Mouse (Mus musculus): ENCODE measurements around the gene Thap7. TPM values are rescaled to one million over a fixed set of nuclear protein-coding genes. Genes with fewer than 3 reads are reported as not detected.
"Not testable (repeated sequence)": the region's sequence is repeated elsewhere in the genome, so short reads cannot be mapped to it uniquely, and the experiment has no call there.

The Thap7 gene
- polyA plus RNA-seq, 1 experiment, result 67.3 TPM

- WGBS, result 45% methylated on average over 14 of the region's 14 CpGs
- DNase-seq (ENCODE audit: low read depth, low spot score), result no peak
These were observed 1.9 kb upstream of the Thap7 start for GRCm38 (mm10) chr16:17532676-17533329.

GRCm38 (mm10) chr16:17532271-17532670 is 1.3 kb upstream of the Thap7 start:
- WGBS, result 56% methylated on average over 4 of the region's 4 CpGs
- no peak for DNase-seq (ENCODE audit: low read depth, low spot score)

- 6% methylated on average over 17 of the region's 17 CpGs for WGBS
- DNase-seq (ENCODE audit: low read depth, low spot score), result no peak
These were observed 852 bp downstream of the Thap7 start for GRCm38 (mm10) chr16:17529981-17530586.

GRCm38 (mm10) chr16:17528276-17528675 is 2.7 kb downstream of the Thap7 start:
- 95% methylated on average over 13 of the region's 13 CpGs for WGBS

GRCm38 (mm10) chr16:17527606-17528005 is 3.3 kb downstream of the Thap7 start:
- DNase-seq (ENCODE audit: low read depth, low spot score), result no peak

More at GRCm38 (mm10) chr16:17528276-17528675, 2.7 kb downstream of the Thap7 start:
- no peak for DNase-seq (ENCODE audit: low read depth, low spot score)

- DNase-seq (ENCODE audit: low read depth, low spot score), result no peak
- WGBS, result 48% methylated on average over 6 of the region's 6 CpGs
These were observed 4.7 kb downstream of the Thap7 start for GRCm38 (mm10) chr16:17526223-17526622.

GRCm38 (mm10) chr16:17525524-17525923 is 5.4 kb downstream of the Thap7 start:
- no peak for DNase-seq (ENCODE audit: low read depth, low spot score)
- WGBS, result 85% methylated on average over 3 of the region's 3 CpGs

GRCm38 (mm10) chr16:17524156-17524555 is 6.8 kb downstream of the Thap7 start:
- no peak for DNase-seq (ENCODE audit: low read depth, low spot score)
- 93% methylated on average over 11 of the region's 11 CpGs for WGBS

GRCm38 (mm10) chr16:17518910-17519309 is 12.0 kb downstream of the Thap7 start:
- 74% methylated on average over 2 of the region's 2 CpGs for WGBS
- no peak for DNase-seq (ENCODE audit: low read depth, low spot score)

- no peak for DNase-seq (ENCODE audit: low read depth, low spot score)
- 93% methylated on average over 4 of the region's 4 CpGs for WGBS
These were observed 19.5 kb downstream of the Thap7 start for GRCm38 (mm10) chr16:17511431-17511830.

- WGBS, result 23% methylated on average over 2 of the region's 2 CpGs
- no peak for DNase-seq (ENCODE audit: low read depth, low spot score)
These were observed 20.2 kb downstream of the Thap7 start for GRCm38 (mm10) chr16:17510686-17511085.

GRCm38 (mm10) chr16:17510143-17510542 is 20.8 kb downstream of the Thap7 start:
- 84% methylated on average over 2 of the region's 2 CpGs for WGBS
- no peak for DNase-seq (ENCODE audit: low read depth, low spot score)

- DNase-seq (ENCODE audit: low read depth, low spot score), result no peak
- WGBS, result 3% methylated on average over 9 of the region's 9 CpGs
These were observed 21.7 kb downstream of the Thap7 start for GRCm38 (mm10) chr16:17509240-17509597.

- DNase-seq (ENCODE audit: low read depth, low spot score), result peak; percentile 80
- WGBS, result under 1% methylated on average over 50 of the region's 50 CpGs
These were observed 22.2 kb downstream of the Thap7 start, which contains the start of gene Lztr1 for GRCm38 (mm10) chr16:17508546-17509239. Gene Lztr1 (plus strand): TSS chr16:17508688.

GRCm38 (mm10) chr16:17508031-17508430 is 22.9 kb downstream of the Thap7 start:
- WGBS, result 7% methylated on average over 3 of the region's 3 CpGs
- DNase-seq (ENCODE audit: low read depth, low spot score), result not testable (repeated sequence)

GRCm38 (mm10) chr16:17507018-17507552 is 23.9 kb downstream of the Thap7 start:
- no peak for DNase-seq (ENCODE audit: low read depth, low spot score)
- WGBS, result 80% methylated on average over 5 of the region's 5 CpGs

- 64% methylated on average over 4 of the region's 4 CpGs for WGBS
- no peak for DNase-seq (ENCODE audit: low read depth, low spot score)
These were observed 28.3 kb downstream of the Thap7 start for GRCm38 (mm10) chr16:17502681-17503080.

- WGBS, result 55% methylated on average over 10 of the region's 10 CpGs
These were observed 31.6 kb downstream of the Thap7 start for GRCm38 (mm10) chr16:17499249-17499883.

GRCm38 (mm10) chr16:17496499-17497305 is 34.2 kb downstream of the Thap7 start:
- WGBS, result 51% methylated on average over 2 of the region's 2 CpGs
- DNase-seq (ENCODE audit: low read depth, low spot score), result no peak

More at GRCm38 (mm10) chr16:17499249-17499883, 31.6 kb downstream of the Thap7 start:
- DNase-seq (ENCODE audit: low read depth, low spot score), result no peak

Measured in large intestine, adult 2 months (tissue).